In genomic region chr1:30948361-30948949, GRCm38 (mm10) we compare ENCODE assay signal across 8 mouse cellular contexts. TPM values are rescaled to one million over a fixed set of nuclear protein-coding genes. Genes with fewer than 3 reads are reported as not detected.
DNase-seq lines count a peak whose midpoint lies in the region; ATAC-seq and TF ChIP-seq lines count a peak whose summit lies in the region.

No protein-coding gene starts in this region.

- H3K4me3 ChIP-seq in embryonic facial prominence, embryonic 11.5 days (ENCODE audit: low read depth, low read length), result peak overlapping the region; percentile 91
- peak overlapping the region; percentile 90 for H3K4me3 ChIP-seq in hindbrain, embryonic 14.5 days (replicated peaks; ENCODE audit: low read length)
- H3K4me3 ChIP-seq in limb, embryonic 15.5 days, result peak overlapping the region; percentile 82
- peak overlapping the region; percentile 95 for H3K4me3 ChIP-seq in midbrain, postnatal 0 days (ENCODE audit: low read depth, low read length)

- TF ChIP-seq CTCF in midbrain, postnatal 0 days (IDR thresholded peaks at IDR 0.05), result peak; percentile 74

- H3K4me2 ChIP-seq in embryonic facial prominence, embryonic 11.5 days (ENCODE audit: low read depth, low read length), result peak overlapping the region; percentile 39
- peak overlapping the region; percentile 66 for H3K4me2 ChIP-seq in hindbrain, embryonic 14.5 days (replicated peaks)
- H3K4me2 ChIP-seq in limb, embryonic 15.5 days, result peak overlapping the region; percentile 44
- peak overlapping the region; percentile 45 for H3K4me2 ChIP-seq in midbrain, postnatal 0 days (ENCODE audit: low read depth, low read length, poor library complexity, severe bottlenecking)

- no peaks in the 10 kb centered on the region for H3K27me3 ChIP-seq in embryonic facial prominence, embryonic 11.5 days (ENCODE audit: control insufficient read depth, insufficient read depth, low read length)
- H3K27me3 ChIP-seq in hindbrain, embryonic 14.5 days (ENCODE audit: control insufficient read depth, insufficient read depth, low read length), result no peaks in the 10 kb centered on the region
- H3K27me3 ChIP-seq in limb, embryonic 15.5 days, result no peaks in the 10 kb centered on the region
- H3K27me3 ChIP-seq in midbrain, postnatal 0 days (ENCODE audit: insufficient read depth, low read length), result no peaks in the 10 kb centered on the region

- ATAC-seq in embryonic facial prominence, embryonic 11.5 days (replicated peaks; ENCODE audit: insufficient number of reproducible peaks, low FRiP score, low TSS enrichment, low read depth), result no peak
- ATAC-seq in hindbrain, embryonic 14.5 days (ENCODE audit: low FRiP score), result no peak
- ATAC-seq in limb, embryonic 15.5 days (ENCODE audit: insufficient number of reproducible peaks, low FRiP score, low TSS enrichment, low read depth), result no peak
- no peak for ATAC-seq in midbrain, postnatal 0 days (ENCODE audit: low FRiP score)

- DNase-seq in layer of hippocampus, postnatal 10 days (ENCODE audit: low spot score in 2 of 2), result peak; percentile 36 to 49
- DNase-seq in layer of hippocampus, postnatal 25 days (ENCODE audit: extremely low spot score in 1 of 2, low spot score in 1 of 2), result no peak
- peak; percentile 77 for DNase-seq in R1 (ENCODE audit: low read depth, low spot score)
- peak; percentile 75 for DNase-seq in embryonic facial prominence, embryonic 11.5 days (ENCODE audit: low spot score)
- DNase-seq in hindbrain, embryonic 14.5 days (ENCODE audit: low spot score), result peak; percentile 69
- peak; percentile 88 for DNase-seq in midbrain, postnatal 0 days (ENCODE audit: low spot score)
- no peak for DNase-seq in ovary, postnatal 14 days (ENCODE audit: low spot score)

- H3K4me1 ChIP-seq in embryonic facial prominence, embryonic 11.5 days (ENCODE audit: control insufficient read depth, insufficient read depth, low read length), result no peaks in the 10 kb centered on the region
- H3K4me1 ChIP-seq in hindbrain, embryonic 14.5 days (replicated peaks; ENCODE audit: control insufficient read depth, insufficient read depth, low read length), result peaks cover 16% of the 10 kb centered on the region
- 0 out of 2 replicates have a peak, but pooled peaks cover 5% of the 10 kb centered on the region for H3K4me1 ChIP-seq in limb, embryonic 15.5 days
- peaks cover 4% of the 10 kb centered on the region; the same call in 1 of the 2 replicates for H3K4me1 ChIP-seq in midbrain, postnatal 0 days (ENCODE audit: insufficient read depth, low read length)

- peaks cover 6% of the 10 kb centered on the region; the same call in 1 of the 2 replicates for H3K36me3 ChIP-seq in embryonic facial prominence, embryonic 11.5 days (replicated peaks; ENCODE audit: control insufficient read depth, insufficient read depth, low read depth, low read length)
- H3K36me3 ChIP-seq in hindbrain, embryonic 14.5 days (replicated peaks; ENCODE audit: control insufficient read depth, insufficient read depth), result peaks cover 24% of the 10 kb centered on the region
- H3K36me3 ChIP-seq in limb, embryonic 15.5 days, result peaks cover 19% of the 10 kb centered on the region
- H3K36me3 ChIP-seq in midbrain, postnatal 0 days (ENCODE audit: insufficient read depth, low read length), result peaks cover 17% of the 10 kb centered on the region; the same call in 1 of the 2 replicates

- peak overlapping the region; percentile 96 for H3K9ac ChIP-seq in embryonic facial prominence, embryonic 11.5 days (replicated peaks; ENCODE audit: low read length)
- H3K9ac ChIP-seq in hindbrain, embryonic 14.5 days, result peak overlapping the region; percentile 98
- peak overlapping the region; percentile 86 for H3K9ac ChIP-seq in limb, embryonic 15.5 days
- peak overlapping the region; percentile 95 for H3K9ac ChIP-seq in midbrain, postnatal 0 days (replicated peaks; ENCODE audit: low read length, poor library complexity, severe bottlenecking)

- H3K9me3 ChIP-seq in embryonic facial prominence, embryonic 11.5 days (replicated peaks; ENCODE audit: control insufficient read depth, low read length), result no peaks in the 10 kb centered on the region
- no peaks in the 10 kb centered on the region for H3K9me3 ChIP-seq in hindbrain, embryonic 14.5 days (ENCODE audit: control insufficient read depth, low read length)
- H3K9me3 ChIP-seq in limb, embryonic 15.5 days, result no peaks in the 10 kb centered on the region
- no peaks in the 10 kb centered on the region for H3K9me3 ChIP-seq in midbrain, postnatal 0 days (ENCODE audit: low read length)

- under 1% methylated on average over 16 of the region's 16 CpGs for WGBS in embryonic facial prominence, embryonic 11.5 days
- WGBS in hindbrain, embryonic 14.5 days, result under 1% methylated on average over 16 of the region's 16 CpGs
- under 1% methylated on average over 16 of the region's 16 CpGs for WGBS in limb, embryonic 15.5 days
- WGBS in midbrain, postnatal 0 days, result under 1% methylated on average over 16 of the region's 16 CpGs

- peak overlapping the region; percentile 99 for H3K27ac ChIP-seq in embryonic facial prominence, embryonic 11.5 days (replicated peaks; ENCODE audit: low read depth, low read length)
- peak overlapping the region; percentile 100 for H3K27ac ChIP-seq in hindbrain, embryonic 14.5 days
- H3K27ac ChIP-seq in limb, embryonic 15.5 days, result peak overlapping the region; percentile 100
- peak overlapping the region; percentile 99 for H3K27ac ChIP-seq in midbrain, postnatal 0 days (ENCODE audit: low read depth, low read length)

RNA-seq across cellular contexts. Expression of gene AC153137.1, which starts 29.3 kb away (rescaled TPM):
- total RNA-seq in layer of hippocampus, postnatal 10 days (2021), result not detected
- not detected for total RNA-seq in layer of hippocampus, postnatal 25 days (2021)
- not detected in 2 replicates for polyA plus RNA-seq in embryonic facial prominence, embryonic 11.5 days (2014; fragmentation: Nextera tagmentation; extraction: Ambion mirVana)
- polyA plus RNA-seq in hindbrain, embryonic 14.5 days (2014; fragmentation: Nextera tagmentation; extraction: Ambion mirVana), result not detected in 2 replicates
- not detected in 2 replicates for polyA plus RNA-seq in limb, embryonic 15.5 days (2015; fragmentation: Nextera tagmentation; extraction: Ambion mirVana)
- not detected in 2 replicates for total RNA-seq in midbrain, postnatal 0 days (2014; rRNA removed)
- not detected in 2 replicates for polyA plus RNA-seq in midbrain, postnatal 0 days (2015; fragmentation: Nextera tagmentation; extraction: Ambion mirVana)

Comparison
In these comparisons a context has a peak if more than half of its experiments do, and no peak if none do; other contexts are left out.
1. DNase-seq: peak in layer of hippocampus, postnatal 10 days (2 of 2), R1 (single experiment), embryonic facial prominence, embryonic 11.5 days (single experiment), hindbrain, embryonic 14.5 days (single experiment) and midbrain, postnatal 0 days (single experiment); none in layer of hippocampus, postnatal 25 days (0 of 2) and ovary, postnatal 14 days (single experiment).
2. Peak in every context shown above with its lines, with median percentiles within 50 percentile points of each other: H3K27ac ChIP-seq, H3K4me2 ChIP-seq, H3K4me3 ChIP-seq and H3K9ac ChIP-seq.